Mouse (Mus musculus) kidney, adult 2 months (tissue): Measurements from ENCODE around the gene Fblim1. TPM values are rescaled to one million over a fixed set of nuclear protein-coding genes. Genes with fewer than 3 reads are reported as not detected.

Experiments
- DNase-seq: peaks from one replicate; pipeline ENCODE4 v3.0.0; 2021
- H3K27ac ChIP-seq: fragments of 200-500 bp; 2 replicates; pipeline ENCODE4 v1.5.1; 2012; ENCODE audit warnings: low read depth, low read length, control low read depth, inconsistent platforms; ENCODE audit not compliant: insufficient read depth
- H3K27me3 ChIP-seq: fragments of 200-500 bp; replicated peaks from 2 replicates; pipeline ENCODE4 v1.6.1; 2012; ENCODE audit warnings: mild to moderate bottlenecking, moderate library complexity, low read length, inconsistent platforms; ENCODE audit not compliant: control insufficient read depth, insufficient read depth
- H3K36me3 ChIP-seq: fragments of 200-500 bp; 2 replicates; pipeline ENCODE4 v1.6.1; 2012; ENCODE audit warnings: mild to moderate bottlenecking, moderate library complexity, low read length, inconsistent platforms; ENCODE audit not compliant: control insufficient read depth, insufficient read depth
- H3K4me1 ChIP-seq: fragments of 200-500 bp; 2 replicates; pipeline ENCODE4 v1.6.1; 2011; ENCODE audit warnings: low read length; ENCODE audit not compliant: control insufficient read depth, insufficient read depth
- H3K4me3 ChIP-seq: fragments of 200-500 bp; 2 replicates; pipeline ENCODE4 v1.5.1; 2011; ENCODE audit warnings: mild to moderate bottlenecking, low read depth, low read length, control low read depth; ENCODE audit not compliant: insufficient read depth
- CTCF ChIP-seq: fragments of 200-500 bp; conservative IDR thresholded peaks from 2 replicates; pipeline ENCODE4 v1.5.1; 2011; ENCODE audit warnings: low read depth, mild to moderate bottlenecking, control low read depth, low read length, moderate library complexity, mixed read lengths; ENCODE audit not compliant: insufficient read depth, insufficient read length
- POLR2A ChIP-seq: fragments of 200-500 bp; IDR thresholded peaks from one replicate; pipeline ENCODE4 v1.6.1; 2011; ENCODE audit warnings: low read depth, low read length, control low read depth
- WGBS: fragments of 180-500 bp; shearing (Covaris S2); methylation state at CpG from one replicate; pipeline ENCODE4 v1.1.7; 2018; 5-methylcytosine and 5-hydroxymethylcytosine counted together
- polyA plus RNA-seq: library from polyadenylated mRNA; depleted of rRNA; stranded (reverse); fragments of >200 nt; gene quantifications from 2 replicates; pipeline ENCODE4 v1.2.3, GENCODE M21; 2012

Fblim1 gene
- polyA plus RNA-seq, 1 experiment: 10.2 TPM

- Histone ChIP-seq H3K4me1 (peaks cover 3% of the 10 kb centered on the region; the same call in 1 of the 2 replicates), H3K27me3 (no peaks in the 10 kb centered on the region), H3K36me3 (peaks cover 6% of the 10 kb centered on the region; the same call in 1 of the 2 replicates), H3K27ac (peak overlapping the region; percentile 49; the same call in 1 of the 2 replicates), H3K4me3 (no peak overlapping the region)
- WGBS: 59% methylated on average over 5 of the region's 5 CpGs
- no peak for TF ChIP-seq POLR2A
- DNase-seq: peak; percentile 91
Observed at GRCm38 (mm10) chr4:141636693-141637092, 30.8 kb upstream of the Fblim1 start.

GRCm38 (mm10) chr4:141635991-141636390 lies 30.1 kb upstream of the Fblim1 start:
- no peaks in the 10 kb centered on the region for H3K27me3 ChIP-seq
- 85% methylated on average over 9 of the region's 9 CpGs for WGBS
- DNase-seq: no peak
- TF ChIP-seq CTCF (no peak), POLR2A (no peak)
- peak overlapping the region; percentile 31; the same call in 1 of the 2 replicates for H3K27ac ChIP-seq
- peaks cover 13% of the 10 kb centered on the region for H3K36me3 ChIP-seq
- H3K4me3 ChIP-seq: no peak overlapping the region
- H3K4me1 ChIP-seq: peaks cover 3% of the 10 kb centered on the region; the same call in 1 of the 2 replicates

- no peak for DNase-seq
- 78% methylated on average over 21 of the region's 21 CpGs for WGBS
- H3K27me3 ChIP-seq: no peaks in the 10 kb centered on the region
Observed at GRCm38 (mm10) chr4:141632111-141632873, 26.4 kb upstream of the Fblim1 start.

GRCm38 (mm10) chr4:141631250-141631649 lies 25.4 kb upstream of the Fblim1 start:
- DNase-seq: no peak
- Histone ChIP-seq H3K36me3 (peaks cover 13% of the 10 kb centered on the region), H3K27ac (no peak overlapping the region), H3K4me1 (no peaks in the 10 kb centered on the region), H3K27me3 (no peaks in the 10 kb centered on the region), H3K4me3 (no peak overlapping the region)
- 93% methylated on average over 20 of the region's 20 CpGs for WGBS
- TF ChIP-seq POLR2A (no peak), CTCF (no peak)

More at GRCm38 (mm10) chr4:141632111-141632873, 26.4 kb upstream of the Fblim1 start:
- Histone ChIP-seq H3K27ac (no peak overlapping the region), H3K4me3 (no peak overlapping the region), H3K36me3 (peaks cover 13% of the 10 kb centered on the region), H3K4me1 (no peaks in the 10 kb centered on the region; the same call in 1 of the 2 replicates)
- TF ChIP-seq POLR2A (no peak), CTCF (no peak)

GRCm38 (mm10) chr4:141630021-141630420 lies 24.1 kb upstream of the Fblim1 start:
- H3K4me3 ChIP-seq: no peak overlapping the region
- 91% methylated on average over 11 of the region's 11 CpGs for WGBS

GRCm38 (mm10) chr4:141628661-141629060 lies 22.8 kb upstream of the Fblim1 start:
- H3K36me3 ChIP-seq: peaks cover 11% of the 10 kb centered on the region

More at GRCm38 (mm10) chr4:141630021-141630420, 24.1 kb upstream of the Fblim1 start:
- DNase-seq: no peak
- Histone ChIP-seq H3K27ac (no peak overlapping the region), H3K27me3 (no peaks in the 10 kb centered on the region), H3K4me1 (no peaks in the 10 kb centered on the region), H3K36me3 (peaks cover 13% of the 10 kb centered on the region)
- TF ChIP-seq POLR2A: no peak
- no peak for TF ChIP-seq CTCF

GRCm38 (mm10) chr4:141627502-141627901 lies 21.6 kb upstream of the Fblim1 start:
- no peak for DNase-seq
- WGBS: 80% methylated on average over 5 of the region's 5 CpGs
- no peak overlapping the region for H3K4me3 ChIP-seq
- H3K36me3 ChIP-seq: peaks cover 11% of the 10 kb centered on the region
- no peak overlapping the region for H3K27ac ChIP-seq
- no peaks in the 10 kb centered on the region for H3K27me3 ChIP-seq
- no peak for TF ChIP-seq CTCF
- TF ChIP-seq POLR2A: no peak
- peaks cover 10% of the 10 kb centered on the region for H3K4me1 ChIP-seq

More at GRCm38 (mm10) chr4:141628661-141629060, 22.8 kb upstream of the Fblim1 start:
- no peak for TF ChIP-seq CTCF
- no peak for TF ChIP-seq POLR2A
- no peaks in the 10 kb centered on the region for H3K27me3 ChIP-seq
- 84% methylated on average over 14 of the region's 14 CpGs for WGBS
- no peak overlapping the region for H3K27ac ChIP-seq
- H3K4me3 ChIP-seq: no peak overlapping the region
- H3K4me1 ChIP-seq: peaks cover 7% of the 10 kb centered on the region
- DNase-seq: no peak
